Mouse (Mus musculus) cerebellum, postnatal 36 days (tissue): ENCODE measurements at regions not wholly inside any gene's neighbourhood (a gene's known extent, or its start where the extent isn't known, plus 50 kb on each side); places are given as distances from the start of the nearest gene placed in this dataset.
"Not testable (repeated sequence)": the region's sequence is repeated elsewhere in the genome, so short reads cannot be mapped to it uniquely, and the experiment has no call there.

Experiments
- DNase-seq, 2 experiments: peaks; one replicate each; pipeline ENCODE4 v3.0.0; 2021 to 2022; ENCODE audit warnings: mixed read lengths in 2 of 2

DNA sequence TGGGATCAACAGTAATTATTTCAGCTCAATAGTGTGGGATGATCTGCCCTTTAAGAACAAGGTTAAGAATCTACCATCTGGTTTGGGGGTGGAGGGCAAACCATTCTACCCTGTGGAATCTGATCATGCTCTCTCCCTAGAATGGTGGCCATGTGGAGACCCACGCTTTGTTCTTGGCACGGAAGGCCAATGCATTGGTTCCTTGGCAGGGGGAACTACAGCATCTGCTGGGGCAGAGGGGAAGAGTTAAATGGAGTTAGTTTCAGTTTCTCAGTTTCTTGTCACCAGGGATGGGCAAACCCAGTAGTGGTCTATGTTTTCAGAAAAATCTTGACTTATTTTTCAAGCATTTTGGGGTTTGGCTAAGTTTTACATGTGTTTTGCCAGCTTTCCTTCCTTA, 174.5 kb downstream of the Enc1 start:
- no peak for DNase-seq

GRCm38 (mm10) chr13:97412151-97412550, 171.2 kb downstream of the Enc1 start:
- no peak for DNase-seq

DNA sequence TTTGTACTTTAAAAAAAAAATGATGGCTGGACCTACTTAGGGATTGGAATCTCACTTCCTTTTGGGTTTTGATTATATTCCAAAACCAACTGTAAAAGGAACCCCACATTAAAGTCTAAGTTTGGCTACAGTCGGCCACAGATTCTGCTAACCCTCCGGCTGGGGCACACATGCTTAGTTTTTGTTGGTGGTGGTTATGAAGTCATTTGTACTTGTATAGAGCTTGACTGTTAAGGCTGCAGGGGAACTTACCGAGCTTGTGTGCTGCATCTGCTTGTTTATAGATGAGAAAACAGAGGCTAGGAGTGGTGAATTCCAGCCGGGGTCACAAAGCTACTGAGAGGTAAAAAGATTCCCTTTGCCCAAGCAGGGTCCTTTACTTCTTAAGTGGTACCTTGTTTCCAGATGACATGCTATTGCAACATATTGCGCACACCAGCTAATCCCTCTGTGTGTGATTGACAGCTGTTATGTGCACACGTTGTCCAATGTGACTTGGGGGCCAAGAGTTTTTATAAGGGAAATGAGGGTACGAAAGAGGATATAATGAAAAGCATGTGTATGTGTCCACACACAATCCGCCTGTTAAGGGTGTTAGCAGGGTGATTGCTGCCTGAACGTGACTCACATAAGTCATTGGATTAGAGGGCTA, 169.8 kb downstream of the Enc1 start:
- DNase-seq, result no peak

- DNase-seq, result no peak
Measured at GRCm38 (mm10) chr13:97409891-97410525, 169.1 kb downstream of the Enc1 start.

GRCm38 (mm10) chr13:97409291-97409780, 168.4 kb downstream of the Enc1 start:
- DNase-seq, result no peak

GRCm38 (mm10) chr13:97408414-97409290, 167.7 kb downstream of the Enc1 start:
- DNase-seq, result peak; percentile 16 to 27

DNA sequence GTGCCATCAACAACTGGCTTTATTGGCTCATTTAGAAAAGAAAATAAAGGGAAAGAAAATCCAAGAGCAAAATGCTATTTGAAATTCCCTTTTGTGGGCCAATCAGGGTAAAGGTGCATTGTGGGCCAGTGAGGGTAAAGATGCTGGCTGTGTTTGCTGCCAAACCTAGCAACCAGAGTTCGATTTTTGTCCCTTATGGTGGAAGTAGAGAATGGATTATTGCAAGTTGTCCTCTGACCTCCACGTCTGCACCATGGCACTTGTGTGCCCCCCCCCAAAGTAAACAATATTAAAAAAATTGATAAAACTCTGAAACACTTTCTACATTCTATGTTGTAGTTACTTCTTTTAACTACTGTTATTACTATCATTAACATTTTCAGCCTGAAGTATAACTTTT, 166.9 kb downstream of the Enc1 start:
- no peak for DNase-seq

DNA sequence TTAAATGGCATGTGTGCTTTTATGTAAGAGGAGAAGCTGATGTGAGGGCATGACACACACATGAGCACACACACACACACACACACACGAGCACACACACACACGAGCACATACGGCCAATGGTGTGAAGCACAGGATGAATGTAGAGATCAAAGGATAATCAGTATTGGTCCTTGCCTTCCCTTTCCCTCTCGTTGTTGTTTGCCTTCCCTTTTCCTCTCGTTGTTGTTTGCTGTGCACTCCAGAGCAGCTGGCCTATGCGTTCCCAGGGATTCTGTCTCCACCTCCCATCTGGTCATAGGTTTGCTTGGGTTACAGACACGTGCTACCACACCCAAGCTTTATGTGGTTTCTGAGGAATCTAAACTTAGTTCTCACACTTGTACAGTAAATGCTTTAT, 165.8 kb downstream of the Enc1 start:
- no peak for DNase-seq

DNA sequence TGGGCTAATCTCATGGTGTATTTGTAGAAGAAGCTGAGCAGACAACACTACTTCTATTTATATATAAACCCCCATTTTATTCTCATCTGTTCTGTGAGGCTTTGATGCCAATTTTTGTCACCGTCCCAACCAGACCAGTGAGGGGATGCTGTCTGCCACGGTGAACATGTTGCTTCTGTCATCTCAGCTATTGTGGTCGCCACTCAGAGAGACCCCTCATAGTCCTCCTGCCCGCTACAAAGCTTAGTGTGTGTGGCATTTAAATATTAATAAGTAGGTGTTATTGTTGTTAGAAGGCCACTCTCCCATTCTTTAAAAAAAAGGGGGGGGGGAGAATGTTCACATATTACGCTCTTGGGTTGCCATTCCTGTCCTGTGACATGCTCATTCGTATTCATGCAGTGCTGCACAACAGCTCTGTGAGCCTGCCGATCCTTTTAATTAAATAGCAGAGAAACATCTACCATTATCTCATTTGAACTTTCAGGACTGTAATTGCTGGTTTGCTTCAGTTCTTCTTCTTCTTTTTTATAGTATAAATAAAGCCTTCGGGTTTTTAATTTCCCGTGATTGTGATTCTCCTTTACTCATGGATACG, 161.4 kb downstream of the Enc1 start:
- no peak for DNase-seq

- DNase-seq, result no peak
Measured at GRCm38 (mm10) chr13:97401620-97402019, 160.7 kb downstream of the Enc1 start.

- no peak for DNase-seq
Measured at GRCm38 (mm10) chr13:97398041-97398440, 157.1 kb downstream of the Enc1 start.

- DNase-seq, result no peak
Measured at GRCm38 (mm10) chr13:97396899-97397640, 156.2 kb downstream of the Enc1 start.

- DNase-seq, result not testable (repeated sequence)
Measured at GRCm38 (mm10) chr13:97396286-97396685, 155.4 kb downstream of the Enc1 start.

GRCm38 (mm10) chr13:97394756-97395454, 154.0 kb downstream of the Enc1 start:
- DNase-seq, result no peak

GRCm38 (mm10) chr13:97394071-97394470, 153.2 kb downstream of the Enc1 start:
- DNase-seq, result no peak

DNA sequence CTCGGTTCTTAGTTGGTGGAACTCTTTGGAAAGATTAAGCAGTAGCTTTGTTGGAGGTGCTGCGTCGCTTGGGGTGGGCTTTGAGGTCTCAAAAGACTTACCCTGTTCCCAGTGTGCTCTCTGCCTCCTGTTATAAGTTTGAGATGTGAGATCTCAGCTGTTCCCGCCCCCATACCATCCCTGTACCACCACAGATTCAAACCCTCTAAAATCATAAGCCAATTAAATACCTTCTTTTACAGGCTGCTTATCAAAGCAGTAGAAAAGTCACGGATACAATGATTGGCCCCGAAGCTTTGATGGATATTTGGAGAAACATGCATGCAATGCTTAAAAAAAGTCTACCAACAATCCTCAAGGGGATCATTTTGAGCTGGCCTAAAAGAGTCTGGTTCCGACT, 152.6 kb downstream of the Enc1 start:
- DNase-seq, result no peak

DNA sequence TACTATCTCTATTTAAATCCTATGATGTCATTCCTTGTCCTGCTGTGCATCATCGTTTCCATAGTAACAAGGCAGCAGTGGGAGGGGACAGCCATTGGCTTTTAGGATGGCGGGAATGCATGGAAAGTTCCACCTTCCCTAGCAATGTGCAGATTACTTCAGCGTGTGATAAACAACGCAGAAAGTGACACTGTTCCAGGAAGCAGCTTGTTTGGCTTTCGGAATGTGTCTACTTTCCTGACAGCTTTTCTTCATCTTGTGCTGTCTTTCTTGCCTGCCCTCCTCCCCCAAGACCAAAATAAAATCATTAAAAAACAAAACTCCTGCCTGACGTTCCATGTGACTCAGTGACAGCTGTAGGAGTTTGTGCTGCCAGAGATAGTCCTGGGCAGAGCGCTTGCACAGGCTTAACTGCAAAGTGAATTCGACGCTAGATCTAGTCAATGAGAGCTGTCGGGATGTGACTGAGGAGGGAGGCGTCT, 149.6 kb downstream of the Enc1 start:
- DNase-seq, result no peak

GRCm38 (mm10) chr13:97388851-97389479, 148.1 kb downstream of the Enc1 start:
- DNase-seq, result no peak

DNA sequence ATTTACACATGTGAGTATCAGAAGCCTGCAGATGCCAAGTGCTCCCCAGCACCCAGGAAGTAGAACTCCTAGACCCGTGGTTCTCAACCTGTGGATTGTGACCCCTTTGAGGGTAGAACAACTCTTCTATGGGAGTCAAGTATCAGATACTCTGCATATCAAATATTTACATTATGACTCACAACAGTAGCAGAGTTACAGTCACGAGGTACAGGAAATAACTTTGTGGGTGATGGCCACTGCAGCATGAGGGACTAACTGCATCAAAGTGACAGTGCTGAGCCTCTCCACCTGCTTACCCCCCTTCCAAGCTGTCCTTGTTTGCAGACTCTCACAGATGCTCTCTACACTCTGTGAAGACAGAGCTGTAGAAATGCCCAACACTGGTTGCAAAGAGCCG, 145.6 kb downstream of the Enc1 start:
- no peak for DNase-seq

- DNase-seq, result no peak
Measured at GRCm38 (mm10) chr13:97385531-97385930, 144.6 kb downstream of the Enc1 start.
